Mouse (Mus musculus) heart, postnatal 0 days (tissue): Measurements from ENCODE around the gene Hist1h3c.
"Not testable (repeated sequence)": the region's sequence is repeated elsewhere in the genome, so short reads cannot be mapped to it uniquely, and the experiment has no call there.

ENCODE experiments used
- CTCF ChIP-seq: IDR thresholded peaks from 2 replicates; pipeline ENCODE4 v1.5.1; 2016; ENCODE audit warnings: antibody characterized with exemption, control low read depth, low read depth
- EP300 ChIP-seq: IDR thresholded peaks from 2 replicates; pipeline ENCODE4 v1.6.1; 2016; ENCODE audit warnings: antibody characterized with exemption, low read depth

GRCm38 (mm10) chr13:23717593-23718245 is 27.7 kb downstream of the Hist1h3c start:
- not testable (repeated sequence) for TF ChIP-seq EP300, CTCF
